Mouse (Mus musculus) embryonic facial prominence, embryonic 14.5 days (tissue): ENCODE measurements around the gene Rabl2. TPM values are rescaled to one million over a fixed set of nuclear protein-coding genes. Genes with fewer than 3 reads are reported as not detected.

Source experiments
- ATAC-seq: fragments of 200-750 bp; cut with Nextera tagmentation; 2 replicates; pipeline ENCODE4 v1.8.0; 2017; ENCODE audit warnings: low read depth, moderate number of reproducible peaks, moderate TSS enrichment
- DNase-seq: peaks from one replicate; pipeline ENCODE4 v3.0.0-alpha.2; 2015; ENCODE audit warnings: low spot score
- H3K27ac ChIP-seq: fragments of 300-500 bp; sonication (generic); replicated peaks from 2 replicates; pipeline ENCODE4 v1.5.1; 2014; ENCODE audit warnings: low read depth, mild to moderate bottlenecking, low read length, moderate library complexity
- H3K27me3 ChIP-seq: fragments of 300-500 bp; sonication (generic); replicated peaks from 2 replicates; pipeline ENCODE4 v1.6.1; 2014; ENCODE audit warnings: low read length; ENCODE audit not compliant: control insufficient read depth, insufficient read depth
- H3K36me3 ChIP-seq: fragments of 300-500 bp; sonication (generic); 2 replicates; pipeline ENCODE4 v1.6.1; 2014; ENCODE audit warnings: low read length, mixed read lengths; ENCODE audit not compliant: control insufficient read depth, insufficient read depth
- H3K4me1 ChIP-seq: fragments of 300-500 bp; sonication (generic); 2 replicates; pipeline ENCODE4 v1.6.1; 2014; ENCODE audit warnings: antibody characterized with exemption, low read length; ENCODE audit not compliant: control insufficient read depth, insufficient read depth
- H3K4me2 ChIP-seq: fragments of 300-500 bp; sonication (generic); 2 replicates; pipeline ENCODE4 v1.6.1; 2014; ENCODE audit warnings: low read depth, mild to moderate bottlenecking, low read length, moderate library complexity, mixed read lengths
- H3K4me3 ChIP-seq: fragments of 300-500 bp; sonication (generic); 2 replicates; pipeline ENCODE4 v1.5.1; 2014; ENCODE audit warnings: low read depth, mild to moderate bottlenecking, low read length
- H3K9ac ChIP-seq: fragments of 300-500 bp; sonication (generic); 2 replicates; pipeline ENCODE4 v1.6.1; 2014; ENCODE audit warnings: low read depth, mild to moderate bottlenecking, low read length, moderate library complexity, mixed read lengths
- H3K9me3 ChIP-seq: fragments of 300-500 bp; sonication (generic); 2 replicates; pipeline ENCODE4 v1.6.1; 2016; ENCODE audit warnings: low read length; ENCODE audit not compliant: control insufficient read depth
- WGBS: fragments of 180-500 bp; shearing (Covaris S2); extraction: QIAGEN DNeasy Blood & Tissue Kit; methylation state at CpG from one replicate; pipeline ENCODE4 v1.1.7; 2014; 5-methylcytosine and 5-hydroxymethylcytosine counted together
- polyA plus RNA-seq: library from polyadenylated mRNA; unstranded; fragments of >200 nt; fragmentation: Nextera tagmentation; extraction: Ambion mirVana; gene quantifications from 2 replicates; pipeline ENCODE4 v1.2.1, GENCODE M21; 2014

Rabl2 gene
- polyA plus RNA-seq, 1 experiment from 2014 or later, result 45.7 TPM

DNA sequence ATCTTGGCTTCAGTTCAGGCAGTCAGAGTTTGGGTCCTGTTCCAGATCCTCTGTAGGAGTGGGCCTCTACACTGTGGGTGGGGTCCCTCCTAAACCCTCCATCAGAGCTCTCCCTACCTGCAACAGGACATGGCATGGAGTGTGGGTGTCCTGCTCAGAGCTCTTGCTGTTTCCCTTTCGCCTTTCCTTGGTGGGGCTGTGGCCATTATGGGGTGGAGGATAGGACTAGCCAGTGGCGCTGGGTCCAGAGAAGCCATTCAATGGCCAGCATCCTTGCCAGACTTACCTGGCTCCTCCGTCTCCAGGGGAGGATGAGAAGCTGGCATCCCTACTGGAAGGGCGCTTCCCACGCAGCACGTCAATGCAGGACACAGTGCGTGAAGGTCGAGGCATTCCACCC lies 44.4 kb downstream of the Rabl2 start:
- ATAC-seq, result no peak

GRCm38 (mm10) chr15:89544171-89544570 lies 47.6 kb downstream of the Rabl2 start:
- no peak for ATAC-seq
- peaks cover 5% of the 10 kb centered on the region; the same call in 1 of the 2 replicates for H3K4me1 ChIP-seq
- H3K36me3 ChIP-seq, result peaks cover 17% of the 10 kb centered on the region
- WGBS, result 73% methylated on average over 7 of the region's 7 CpGs
- no peaks in the 10 kb centered on the region for H3K9me3 ChIP-seq
- peaks cover 12% of the 10 kb centered on the region for H3K27me3 ChIP-seq
- H3K4me2 ChIP-seq, result no peak overlapping the region
- no peak for DNase-seq
- no peak overlapping the region for H3K4me3 ChIP-seq
- no peak overlapping the region for H3K27ac ChIP-seq
- H3K9ac ChIP-seq, result no peak overlapping the region

More for the DNA sequence above, 44.4 kb downstream of the Rabl2 start:
- H3K4me3 ChIP-seq, result peak overlapping the region; percentile 26; the same call in 1 of the 2 replicates
- H3K27ac ChIP-seq, result no peak overlapping the region
- H3K9ac ChIP-seq, result peak overlapping the region; percentile 51
- H3K4me1 ChIP-seq, result peaks cover 5% of the 10 kb centered on the region; the same call in 1 of the 2 replicates
- DNase-seq, result no peak
- H3K9me3 ChIP-seq, result no peaks in the 10 kb centered on the region
- peak overlapping the region; percentile 52 for H3K4me2 ChIP-seq
- peaks cover 12% of the 10 kb centered on the region for H3K27me3 ChIP-seq
- H3K36me3 ChIP-seq, result peaks cover 26% of the 10 kb centered on the region
- 60% methylated on average over 8 of the region's 8 CpGs for WGBS

GRCm38 (mm10) chr15:89533843-89534207 lies 57.9 kb downstream of the Rabl2 start:
- DNase-seq, result no peak
- Histone ChIP-seq H3K4me2 (0 out of 2 replicates have a peak overlapping the region, but pooled peaks have one; percentile 41), H3K9me3 (no peaks in the 10 kb centered on the region), H3K27me3 (no peaks in the 10 kb centered on the region), H3K9ac (no peak overlapping the region), H3K27ac (no peak overlapping the region), H3K4me1 (no peaks in the 10 kb centered on the region), H3K36me3 (peaks cover 10% of the 10 kb centered on the region), H3K4me3 (no peak overlapping the region)
- WGBS, result 84% methylated on average over 10 of the region's 10 CpGs
- ATAC-seq, result no peak

- Histone ChIP-seq H3K9me3 (no peaks in the 10 kb centered on the region), H3K27ac (no peak overlapping the region), H3K4me2 (peak overlapping the region; percentile 41), H3K27me3 (no peaks in the 10 kb centered on the region), H3K9ac (peak overlapping the region; percentile 34), H3K4me3 (peak overlapping the region; percentile 20), H3K36me3 (peaks cover 10% of the 10 kb centered on the region), H3K4me1 (no peaks in the 10 kb centered on the region)
- DNase-seq (no peak), ATAC-seq (peak; percentile 44)
- 72% methylated on average over 23 of the region's 23 CpGs for WGBS
Observed at GRCm38 (mm10) chr15:89532924-89533842, 58.5 kb downstream of the Rabl2 start.

Other genes starting within 250 kb of the Rabl2 start
- 47.8 and 59.1 TPM in 2 replicates for gene Lmf2, start 236.3 kb downstream of the Rabl2 start, polyA plus RNA-seq
- gene Ncaph2, start 236.2 kb downstream of the Rabl2 start, polyA plus RNA-seq, result 139 and 162 TPM in 2 replicates
- gene Sco2, start 218.1 kb downstream of the Rabl2 start, polyA plus RNA-seq, result 6.0 and 6.3 TPM in 2 replicates
- 1.6 TPM in 2 replicates for gene Tymp, start 214.9 kb downstream of the Rabl2 start, polyA plus RNA-seq
- 1.3 and 1.7 TPM in 2 replicates for gene Odf3b, start 212.6 kb downstream of the Rabl2 start, polyA plus RNA-seq
- not detected in 2 replicates for gene Klhdc7b, start 207.0 kb downstream of the Rabl2 start, polyA plus RNA-seq
- not detected in 2 replicates for gene Syce3, start 181.4 kb downstream of the Rabl2 start, polyA plus RNA-seq
- gene Cpt1b, start 166.1 kb downstream of the Rabl2 start, polyA plus RNA-seq, result 3.9 and 7.7 TPM in 2 replicates
- gene C730034F03Rik, start 162.3 kb downstream of the Rabl2 start, polyA plus RNA-seq, result 1.1 and 2.3 TPM in 2 replicates
- gene Gm44502, start 162.2 kb downstream of the Rabl2 start, polyA plus RNA-seq, result not detected in 2 replicates
- 44.7 and 48.1 TPM in 2 replicates for gene Chkb, start 162.0 kb downstream of the Rabl2 start, polyA plus RNA-seq
- gene Mapk8ip2, start 138.0 kb downstream of the Rabl2 start, polyA plus RNA-seq, result 4.3 and 5.2 TPM in 2 replicates
- 18.5 and 20.7 TPM in 2 replicates for gene Arsa, start 114.5 kb downstream of the Rabl2 start, polyA plus RNA-seq
- 1.9 and 2.0 TPM in 2 replicates for gene Shank3, start 92.3 kb downstream of the Rabl2 start, polyA plus RNA-seq
- 0.22 and 0.38 TPM in 2 replicates for gene Acr, start 23.6 kb downstream of the Rabl2 start, polyA plus RNA-seq
- gene Syt10, start 249.9 kb upstream of the Rabl2 start, polyA plus RNA-seq, result 0.35 TPM in 2 replicates